Mouse (Mus musculus): ENCODE data around the gene Proser2. TPM values are rescaled to one million over a fixed set of nuclear protein-coding genes. Genes with fewer than 3 reads are reported as not detected.
"Not testable (repeated sequence)": the region's sequence is repeated elsewhere in the genome, so short reads cannot be mapped to it uniquely, and the experiment has no call there.

Gene Proser2
- total RNA-seq, 2 experiments from 2014 or later: not detected

DNA sequence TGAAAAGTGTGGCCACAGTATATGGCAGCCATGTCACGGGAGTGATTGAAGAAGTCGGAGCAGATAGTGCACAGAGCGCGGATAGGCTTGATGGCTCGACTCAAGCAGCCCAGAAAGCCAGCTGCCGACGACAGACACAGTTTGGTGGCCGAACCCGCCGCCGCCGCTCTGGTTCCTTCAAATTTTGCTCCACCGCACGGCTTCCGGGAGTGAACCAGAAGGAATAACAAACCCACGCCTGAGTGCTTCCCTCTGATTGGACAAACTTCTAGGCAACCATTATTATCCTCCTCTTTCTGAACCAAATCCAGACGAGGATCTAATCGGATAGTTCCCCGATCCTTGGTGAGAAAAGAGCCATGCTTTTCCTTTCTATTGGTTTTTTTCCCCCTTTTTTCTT lies 3.9 kb upstream of the Proser2 start:
- ATAC-seq (replicated peaks; ENCODE audit: poor library complexity): no peak

DNA sequence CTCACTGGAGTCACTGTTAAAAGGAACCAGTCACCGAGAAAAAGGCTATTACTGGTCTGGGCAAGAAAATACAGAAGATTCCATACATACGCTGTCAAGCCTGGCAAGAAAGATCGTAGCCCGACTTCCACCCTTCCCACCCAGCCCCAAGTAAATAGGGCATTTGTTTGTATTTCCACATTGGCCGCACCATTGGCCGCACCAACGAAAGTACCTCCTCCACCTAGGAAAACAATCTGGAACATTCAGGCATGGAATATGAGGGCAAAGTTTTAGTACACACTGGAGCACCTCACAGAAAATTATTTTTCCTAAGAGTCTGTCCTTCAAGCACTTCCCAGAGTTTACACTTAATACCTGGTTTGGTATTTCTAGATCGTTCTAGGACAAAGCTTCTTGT lies 1.1 kb downstream of the Proser2 start:
- ATAC-seq (replicated peaks; ENCODE audit: poor library complexity): no peak

DNA sequence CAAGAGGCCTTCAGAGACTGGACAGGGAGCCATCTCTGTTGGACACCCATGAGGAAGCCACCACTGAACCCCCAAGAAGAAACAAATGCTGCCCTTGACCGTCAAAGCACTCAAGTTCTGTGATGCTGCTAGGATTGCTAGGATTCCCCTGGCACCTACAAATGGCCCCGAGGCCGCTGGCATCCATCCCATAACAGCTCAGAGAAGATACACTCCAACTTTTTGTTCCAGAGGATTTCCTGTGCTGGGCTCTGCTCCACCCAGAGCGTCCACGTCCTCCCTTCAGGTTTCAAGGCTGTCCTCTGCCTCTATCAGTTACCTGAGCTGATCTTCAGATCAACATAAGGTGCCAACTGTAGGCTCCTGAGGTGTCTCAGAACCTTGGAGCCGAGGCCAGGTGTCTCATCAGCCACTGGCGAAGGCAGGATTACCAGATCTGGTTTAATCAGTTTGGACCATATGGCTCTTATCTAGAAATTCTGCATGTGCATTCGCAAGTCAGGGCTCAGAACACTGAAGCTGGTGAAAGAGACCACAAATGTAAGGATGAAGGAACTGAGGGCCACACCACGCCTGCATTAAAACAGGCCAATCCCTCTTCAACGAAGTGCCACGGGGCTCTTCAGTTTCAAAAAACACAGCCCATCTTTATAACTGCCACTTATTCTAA lies 1.7 kb downstream of the Proser2 start:
- peak; percentile 58 for ATAC-seq (replicated peaks; ENCODE audit: poor library complexity)

DNA sequence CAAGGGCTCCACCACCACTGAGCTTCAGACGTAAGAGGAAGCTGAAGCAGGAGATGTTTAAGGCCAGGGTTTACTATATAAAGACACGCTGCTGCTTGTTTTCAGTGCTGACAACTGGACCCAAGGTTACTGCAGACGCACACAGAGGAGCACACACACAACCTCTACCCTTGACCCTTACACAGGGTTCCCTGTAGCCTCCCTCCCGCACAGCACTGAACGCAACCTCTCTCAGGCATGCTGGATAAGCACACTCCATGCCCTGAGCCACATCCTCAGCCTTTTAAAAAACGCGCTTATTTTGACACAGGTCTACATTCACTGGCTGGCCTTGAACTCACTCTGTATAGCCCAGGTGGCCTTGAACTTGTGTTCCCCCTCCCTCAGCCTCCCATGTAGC lies 7.0 kb downstream of the Proser2 start:
- ATAC-seq (replicated peaks; ENCODE audit: poor library complexity): no peak

DNA sequence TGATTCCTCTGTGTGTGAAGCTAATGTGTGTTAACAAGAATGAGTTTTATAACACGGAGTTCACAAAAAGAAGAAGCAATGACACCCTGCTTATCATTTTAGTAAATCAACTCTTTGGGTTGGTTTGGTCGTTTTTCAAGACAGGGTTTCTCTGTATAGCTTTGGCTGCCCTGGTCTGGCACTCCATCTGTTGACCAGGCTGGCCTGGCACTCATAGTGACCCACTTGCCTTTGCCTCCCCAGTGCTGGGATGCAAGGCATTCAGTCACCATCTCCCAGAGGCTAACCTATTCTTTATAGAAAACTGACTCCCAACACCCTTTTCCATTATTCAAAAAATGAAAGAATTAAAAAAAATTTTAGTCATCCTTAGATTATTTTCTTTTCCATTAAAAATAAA lies 8.9 kb downstream of the Proser2 start:
- ATAC-seq (replicated peaks; ENCODE audit: poor library complexity): no peak

DNA sequence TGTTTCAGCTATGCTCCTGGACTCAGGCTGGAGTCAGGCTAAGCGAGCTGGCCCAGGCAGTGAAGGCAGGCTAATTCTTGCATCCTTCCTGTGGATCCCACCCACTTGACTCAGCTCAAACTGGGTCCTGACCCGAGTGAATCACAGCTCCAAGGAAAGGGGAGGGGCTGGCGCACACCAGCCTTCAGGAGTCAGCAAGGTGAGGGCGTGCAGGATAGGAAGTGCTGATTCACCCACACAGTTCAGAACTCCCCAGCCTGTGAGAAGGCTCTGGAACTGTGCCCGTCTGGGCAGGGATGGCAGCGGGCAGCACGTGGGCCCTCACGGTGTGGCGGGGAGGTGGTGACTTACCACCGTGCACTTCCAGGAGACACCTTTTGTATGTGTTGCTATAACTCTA lies 11.8 kb downstream of the Proser2 start:
- peak; percentile 91 for ATAC-seq (replicated peaks; ENCODE audit: poor library complexity)

DNA sequence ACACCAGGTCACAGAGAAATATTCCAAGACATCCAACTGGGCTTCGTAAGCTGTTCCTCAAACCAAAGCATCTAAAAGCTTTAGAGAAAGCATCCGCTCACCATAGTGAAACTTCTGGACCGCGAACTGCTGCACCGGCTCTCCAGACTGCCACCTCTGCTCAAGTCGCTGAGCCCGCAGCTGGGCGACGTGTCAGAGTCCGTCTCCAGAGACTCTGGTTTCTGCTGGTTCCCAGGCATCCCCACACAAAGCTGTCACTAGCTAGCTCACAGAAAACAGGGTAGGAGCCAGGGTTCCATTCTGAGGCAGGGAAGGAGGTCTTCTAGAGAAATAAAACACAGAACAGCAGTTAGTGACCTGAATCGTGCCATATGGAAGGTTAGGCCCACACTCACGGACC lies 16.2 kb downstream of the Proser2 start:
- ATAC-seq (replicated peaks; ENCODE audit: poor library complexity): no peak

DNA sequence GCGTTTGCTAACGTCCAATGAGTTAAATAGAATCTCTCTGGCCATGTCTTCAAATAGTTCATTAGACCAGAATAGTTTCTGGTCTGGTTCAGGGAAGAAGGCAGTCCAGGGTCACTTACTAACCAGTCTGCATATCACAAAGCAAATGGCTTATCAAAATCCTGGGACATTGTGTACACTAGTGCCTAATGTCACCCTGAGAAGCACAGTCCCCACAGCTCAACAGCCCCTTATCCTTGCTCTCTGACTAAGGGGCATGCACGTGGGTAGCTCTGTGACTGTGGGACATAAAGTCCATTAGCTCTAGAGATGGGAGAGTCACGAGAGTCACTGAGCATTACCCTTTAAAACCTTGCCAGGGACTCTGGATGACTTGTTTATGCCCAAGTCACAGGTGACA lies 17.4 kb downstream of the Proser2 start:
- ATAC-seq (replicated peaks; ENCODE audit: poor library complexity): no peak

DNA sequence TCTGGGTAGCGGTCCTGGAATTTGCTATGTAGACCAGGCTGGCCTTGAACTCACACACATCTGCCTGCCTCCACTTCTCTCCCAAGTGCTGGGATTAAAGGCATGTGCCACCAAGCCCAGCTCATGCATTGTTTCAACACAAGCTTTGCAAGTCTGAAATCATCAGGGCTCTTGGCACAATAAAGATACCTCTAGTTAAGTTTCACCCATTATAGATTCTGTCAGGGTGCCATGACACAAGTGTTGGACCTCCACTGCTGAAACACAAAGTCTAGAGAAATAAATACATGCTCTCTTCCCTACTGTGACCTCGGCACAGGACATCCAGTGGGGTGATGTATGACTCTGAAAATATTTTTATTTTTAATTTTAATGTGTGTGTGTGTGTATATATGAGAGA lies 24.6 kb downstream of the Proser2 start:
- ATAC-seq (replicated peaks; ENCODE audit: poor library complexity): no peak

DNA sequence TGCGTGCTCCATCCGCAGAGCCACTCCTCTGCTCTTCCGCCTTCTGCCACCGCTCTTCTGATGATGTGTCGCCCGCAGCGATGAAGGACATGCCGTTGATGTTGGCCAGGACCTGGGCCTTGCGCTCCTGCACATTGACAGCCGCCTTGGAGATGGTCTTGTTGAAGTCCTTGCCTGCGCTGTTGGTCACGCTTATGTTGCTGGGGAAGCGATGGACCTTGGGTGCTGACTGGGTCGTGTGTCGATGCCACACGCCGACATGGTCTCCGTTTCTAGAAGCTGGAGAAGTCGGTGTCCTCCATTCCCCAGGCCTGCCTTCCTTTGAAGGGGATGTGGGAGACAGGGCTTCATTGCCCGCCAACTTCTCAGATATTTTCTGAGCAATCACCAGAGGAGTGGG lies 29.3 kb downstream of the Proser2 start:
- ATAC-seq (replicated peaks; ENCODE audit: poor library complexity): no peak

DNA sequence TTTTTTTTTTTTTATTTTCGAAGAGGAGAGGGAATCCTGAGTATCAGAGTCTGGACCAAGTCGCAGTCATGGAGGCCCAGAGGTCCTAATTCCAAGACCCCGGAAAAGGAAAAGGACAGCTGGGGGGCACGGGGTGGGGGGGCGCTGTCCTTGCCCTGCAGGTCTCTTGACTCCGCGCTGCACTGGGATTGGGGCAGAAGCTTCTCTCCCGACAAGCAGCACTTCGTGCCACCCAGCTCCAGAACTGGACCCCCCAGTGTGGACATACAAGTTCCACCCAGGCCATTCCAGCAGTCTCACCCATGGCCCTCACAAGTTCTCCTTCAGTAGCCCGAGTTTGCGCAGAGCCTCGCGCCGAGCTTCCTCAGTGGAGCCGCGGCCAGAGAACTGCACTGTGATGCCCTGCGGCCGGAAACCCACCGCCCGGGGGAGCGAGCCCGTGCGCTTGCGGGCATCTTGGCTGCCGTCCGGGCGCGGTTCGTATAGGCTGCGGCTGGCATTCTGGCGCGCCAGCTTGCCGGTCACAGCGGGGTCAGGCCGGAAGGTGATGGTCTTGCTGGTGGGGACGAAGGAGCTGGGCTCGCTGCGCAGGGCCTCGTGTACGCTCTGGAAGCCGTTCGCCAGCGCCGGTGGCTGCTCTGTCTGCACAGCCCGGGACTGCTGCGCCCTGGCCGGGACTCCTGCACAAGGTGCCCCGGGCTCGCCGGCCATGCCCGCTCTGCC lies 29.8 kb downstream of the Proser2 start:
- peak; percentile 69 for ATAC-seq (replicated peaks; ENCODE audit: poor library complexity)

DNA sequence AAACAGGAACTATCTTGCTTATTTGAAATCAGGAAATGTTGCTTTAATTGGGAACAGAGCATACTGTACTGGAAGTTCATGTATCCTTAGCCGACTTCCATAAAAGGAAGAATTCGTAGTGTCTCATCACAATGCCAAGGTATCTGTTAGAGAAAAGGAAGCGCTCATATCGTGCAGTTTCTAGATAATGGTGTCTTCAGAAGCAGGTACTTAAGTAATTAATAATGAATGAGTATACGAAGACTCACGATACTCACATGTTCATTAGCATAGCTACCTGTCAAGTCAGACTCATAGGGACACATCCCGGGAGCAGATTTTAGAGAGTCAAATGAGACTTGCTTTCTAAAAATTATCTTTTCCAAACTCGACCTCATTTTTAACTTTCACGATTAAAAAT lies 30.6 kb downstream of the Proser2 start:
- no peak for ATAC-seq (replicated peaks; ENCODE audit: poor library complexity)

DNA sequence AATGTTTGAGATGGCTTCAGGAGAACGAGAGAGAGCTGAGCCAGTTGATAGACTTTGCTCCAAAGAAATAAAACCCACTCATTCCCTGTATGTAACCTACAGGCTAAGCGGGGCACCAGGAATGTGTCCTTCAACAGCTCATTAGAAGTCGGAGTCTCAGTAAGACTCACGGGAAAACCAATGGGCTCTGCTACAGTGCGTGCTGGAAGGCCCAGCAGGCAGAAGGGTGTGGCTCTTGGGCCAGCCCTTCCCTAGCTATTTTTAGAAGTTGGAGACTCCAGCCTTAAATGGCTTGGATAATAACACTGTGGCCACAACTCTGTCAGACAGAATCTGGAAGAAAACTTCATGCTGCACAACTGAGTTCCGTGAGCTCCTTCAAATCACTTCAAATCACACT lies 31.1 kb downstream of the Proser2 start:
- no peak for ATAC-seq (replicated peaks; ENCODE audit: poor library complexity)

DNA sequence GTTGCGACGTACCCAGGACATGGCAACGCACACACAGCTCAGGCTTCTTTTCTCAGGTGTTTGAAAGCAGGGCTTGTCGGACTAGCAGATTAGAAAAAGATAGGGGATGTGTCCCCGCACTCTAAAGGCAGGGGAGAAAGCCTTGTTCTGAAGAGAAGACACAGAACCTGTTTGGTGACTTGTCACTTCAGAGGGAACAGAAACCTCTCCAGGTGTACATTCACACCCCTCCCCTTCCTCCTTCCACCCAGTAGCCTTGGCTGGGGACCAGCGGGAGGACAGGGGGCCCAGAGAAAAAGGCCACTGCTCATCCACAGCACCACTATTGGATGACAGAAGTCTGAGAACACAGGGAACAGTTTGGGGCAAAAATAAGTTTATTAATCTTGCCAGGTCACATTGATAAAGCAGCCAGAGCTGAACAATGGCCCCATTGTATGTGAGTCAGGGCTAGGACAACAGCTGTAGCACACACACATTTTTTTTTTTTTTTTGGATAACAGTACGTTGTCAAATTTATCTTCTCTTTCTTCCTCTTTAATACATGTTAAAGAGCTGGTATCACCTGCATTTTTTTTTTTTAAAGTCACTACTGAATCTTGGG lies 32.8 kb downstream of the Proser2 start:
- no peak for ATAC-seq (replicated peaks; ENCODE audit: poor library complexity)

DNA sequence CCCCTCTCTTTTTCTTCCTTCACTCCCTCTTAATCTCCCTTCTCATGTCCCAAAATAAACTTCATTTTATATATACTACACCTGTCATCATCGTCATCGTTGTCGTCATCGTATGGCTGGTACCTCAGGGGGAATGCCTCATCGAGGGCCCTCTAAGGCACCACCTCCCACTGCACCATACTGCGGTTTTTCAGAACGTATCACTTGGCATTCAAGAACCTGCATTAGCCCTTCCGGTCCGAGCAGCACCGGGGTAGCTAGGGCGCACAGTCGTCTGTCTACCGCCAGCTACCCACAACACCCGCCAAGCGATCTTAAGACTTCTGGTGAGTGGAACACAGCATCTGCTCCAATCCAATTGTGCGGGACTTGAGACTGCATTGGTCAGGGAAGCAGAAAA lies 40.1 kb downstream of the Proser2 start:
- not testable (repeated sequence) for ATAC-seq (replicated peaks; ENCODE audit: poor library complexity)

DNA sequence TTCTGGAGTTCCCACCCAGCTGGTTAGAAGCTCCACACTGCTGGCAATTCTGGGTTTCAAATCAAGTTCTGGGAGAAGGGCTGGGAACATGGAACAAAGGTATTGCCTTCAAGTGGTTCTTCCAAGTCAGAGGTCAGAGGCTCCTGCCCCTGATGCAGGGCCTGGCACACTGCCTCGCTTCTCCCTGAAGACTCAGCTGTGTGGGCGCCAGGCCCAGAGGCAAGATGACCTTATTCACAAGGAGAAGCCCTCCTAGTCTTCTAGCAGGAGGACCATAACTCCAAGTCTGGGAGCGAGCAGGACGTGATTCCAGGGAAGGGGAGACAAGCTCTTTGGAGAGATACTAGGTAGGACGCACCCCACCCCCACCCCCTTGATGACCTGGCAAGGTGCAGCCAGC lies 42.9 kb downstream of the Proser2 start:
- no peak for ATAC-seq (replicated peaks; ENCODE audit: poor library complexity)

DNA sequence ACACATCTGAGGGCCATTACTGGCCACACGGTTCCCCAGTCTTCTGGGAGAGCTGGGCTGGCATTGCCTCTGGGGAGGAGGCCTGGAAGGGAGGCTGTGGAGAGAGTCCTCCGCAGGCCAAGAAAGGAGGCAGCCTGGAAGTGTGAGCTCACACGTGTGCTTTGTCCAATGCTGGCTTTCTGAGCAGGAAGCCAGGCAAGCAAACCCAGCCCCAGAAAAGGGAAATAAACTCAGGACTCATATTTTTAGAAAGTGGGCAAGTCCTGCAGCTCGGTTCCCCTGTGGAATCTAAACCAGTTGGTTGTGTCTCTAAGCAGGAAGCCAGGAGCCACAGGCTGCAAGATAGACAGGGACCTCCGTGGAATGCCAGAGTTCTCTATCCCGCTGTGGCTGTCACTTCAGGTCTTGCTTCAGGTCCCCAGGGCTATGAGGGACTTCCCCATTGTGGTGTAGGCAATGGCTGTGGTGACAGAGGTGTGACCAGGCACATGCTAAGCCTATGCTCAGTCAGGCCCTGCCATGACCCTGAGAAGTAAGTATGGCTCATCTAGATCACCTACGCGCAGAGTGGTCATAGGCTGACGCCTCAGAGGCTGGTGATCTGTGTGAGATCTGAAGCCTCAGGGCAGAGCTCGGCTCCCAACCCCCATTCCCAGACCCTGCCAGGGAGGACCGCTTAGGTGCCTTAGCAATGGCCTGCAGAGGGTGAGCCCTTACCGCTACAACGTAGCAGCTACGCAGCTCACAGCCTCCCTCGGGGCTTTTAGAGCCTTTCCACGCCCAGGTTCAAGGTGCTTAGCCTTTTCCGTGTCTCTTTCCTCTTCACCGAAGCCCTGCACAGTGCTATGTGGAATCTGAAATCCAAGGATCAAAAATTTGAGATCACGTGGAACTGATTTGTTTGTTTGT lies 44.1 kb downstream of the Proser2 start:
- ATAC-seq (replicated peaks; ENCODE audit: poor library complexity): peak; percentile 95

DNA sequence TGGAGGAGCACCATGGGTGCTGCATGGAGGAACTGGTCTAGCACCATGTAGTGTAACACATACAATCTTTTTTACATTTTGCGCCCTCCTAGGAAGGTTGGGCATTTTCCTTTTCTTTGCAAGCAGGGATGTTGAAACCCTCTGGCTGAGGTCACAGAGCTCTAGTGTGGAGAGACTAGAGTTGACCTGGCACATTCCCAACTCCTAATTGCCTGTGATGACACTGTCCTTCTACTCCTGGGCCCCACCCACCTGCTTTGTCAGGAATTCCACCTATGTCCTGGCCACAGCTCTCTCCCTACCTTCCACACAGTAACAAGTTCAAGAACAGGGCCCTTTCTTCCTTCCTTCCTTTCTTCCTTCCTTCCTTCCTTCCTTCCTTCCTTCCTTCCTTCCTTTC lies 46.3 kb downstream of the Proser2 start:
- no peak for ATAC-seq (replicated peaks; ENCODE audit: poor library complexity)

DNA sequence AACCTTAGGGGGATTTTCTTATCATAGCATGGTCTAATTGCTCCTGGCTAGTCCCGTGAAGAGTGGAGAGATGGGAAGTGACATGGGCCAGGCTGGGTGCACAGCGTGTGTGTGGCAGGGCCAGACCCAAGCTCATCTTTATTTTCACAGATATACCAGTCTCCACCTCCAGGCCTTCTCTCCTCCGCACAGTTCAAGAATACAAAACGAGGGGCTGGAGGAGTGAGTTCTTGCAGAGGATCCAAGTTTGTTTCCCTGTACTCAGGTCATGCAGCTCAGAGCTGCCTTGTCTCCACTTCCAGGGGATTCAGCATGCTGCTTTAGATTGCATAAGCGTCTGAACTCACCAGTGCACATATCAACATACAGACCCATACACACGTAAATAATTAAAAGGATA lies 47.4 kb downstream of the Proser2 start:
- no peak for ATAC-seq (replicated peaks; ENCODE audit: poor library complexity)

DNA sequence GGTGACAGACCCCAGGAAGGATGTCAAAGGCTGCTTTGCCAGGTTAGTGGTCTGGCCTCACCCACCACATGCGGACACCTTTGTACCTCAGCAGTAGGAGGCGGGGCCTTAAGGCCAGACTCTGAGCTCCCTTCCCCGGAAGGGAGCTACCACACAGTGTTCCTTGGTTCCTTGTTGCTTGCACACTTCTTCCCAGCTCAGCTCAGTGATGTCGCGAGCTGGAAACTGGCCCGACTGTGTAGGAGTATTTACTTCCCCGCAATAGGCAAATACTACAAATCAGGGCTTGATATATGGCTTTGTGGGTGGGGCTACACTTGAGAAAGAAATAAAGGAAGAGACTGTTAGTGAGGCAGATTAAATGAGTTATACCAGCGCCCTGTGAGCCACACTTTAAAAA lies 48.9 kb downstream of the Proser2 start:
- ATAC-seq (replicated peaks; ENCODE audit: poor library complexity): no peak

DNA sequence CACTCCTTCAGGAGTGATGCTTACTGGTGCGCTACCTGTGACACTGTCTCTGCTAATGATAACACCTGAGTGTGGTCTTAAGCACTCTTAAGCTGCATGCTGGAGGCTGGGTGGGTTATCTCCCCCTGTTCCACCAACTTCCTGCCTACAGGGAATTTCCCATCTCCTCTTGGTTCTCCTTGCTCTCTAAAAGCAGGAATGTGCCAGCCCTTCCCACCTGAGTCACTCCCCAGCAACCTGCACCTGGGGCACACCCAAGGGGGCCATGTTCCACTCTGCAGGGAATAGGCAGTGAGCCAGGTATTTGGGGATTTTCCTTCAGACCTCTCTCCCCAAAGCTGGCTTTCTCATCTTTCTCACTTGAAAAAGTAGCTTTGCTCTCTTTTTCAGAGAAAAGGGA lies 50.0 kb downstream of the Proser2 start:
- 0 out of 2 replicates have a peak, but pooled peaks have one; percentile 12 for ATAC-seq (replicated peaks; ENCODE audit: poor library complexity)
